Mouse (Mus musculus) liver, adult 2 months (tissue): Measurements from ENCODE around the gene Kat6b. TPM values are rescaled to one million over a fixed set of nuclear protein-coding genes. Genes with fewer than 3 reads are reported as not detected.

Source experiments
- DNase-seq: peaks from one replicate; pipeline ENCODE4 v3.0.0-alpha.2; 2011; ENCODE audit warnings: low read depth, low spot score; ENCODE audit errors: extremely low read depth
- H3K27ac ChIP-seq: fragments of 200-500 bp; replicated peaks from 2 replicates; pipeline ENCODE4 v1.5.1; 2012; ENCODE audit warnings: low read depth, mild to moderate bottlenecking, control low read depth, inconsistent platforms, low read length; ENCODE audit not compliant: insufficient read depth
- H3K27me3 ChIP-seq: fragments of 200-500 bp; 2 replicates; pipeline ENCODE4 v1.6.1; 2012; ENCODE audit warnings: mild to moderate bottlenecking, moderate library complexity, low read length, inconsistent platforms; ENCODE audit not compliant: control insufficient read depth, insufficient read depth
- H3K36me3 ChIP-seq: fragments of 200-500 bp; 2 replicates; pipeline ENCODE4 v1.6.1; 2012; ENCODE audit warnings: low read length, inconsistent platforms; ENCODE audit not compliant: control insufficient read depth, insufficient read depth
- H3K4me1 ChIP-seq: fragments of 200-500 bp; 2 replicates; pipeline ENCODE4 v1.6.1; 2011; ENCODE audit warnings: low read length; ENCODE audit not compliant: control insufficient read depth, insufficient read depth
- H3K4me3 ChIP-seq: fragments of 200-500 bp; 2 replicates; pipeline ENCODE4 v1.5.1; 2011; ENCODE audit warnings: low read depth, mild to moderate bottlenecking, control low read depth, low read length, moderate library complexity; ENCODE audit not compliant: insufficient read depth
- H3K79me2 ChIP-seq: fragments of 200-500 bp; 2 replicates; pipeline ENCODE4 v1.6.1; 2012; ENCODE audit warnings: inconsistent platforms, mild to moderate bottlenecking, low read length, moderate library complexity; ENCODE audit not compliant: control insufficient read depth, insufficient read depth
- H3K9ac ChIP-seq: fragments of 200-500 bp; 2 replicates; pipeline ENCODE4 v1.6.1; 2012; ENCODE audit warnings: low read depth, mild to moderate bottlenecking, control low read depth, inconsistent platforms, low read length
- CTCF ChIP-seq: fragments of 200-500 bp; IDR thresholded peaks from 2 replicates; pipeline ENCODE4 v1.5.1; 2011; ENCODE audit warnings: low read depth, low read length, control low read depth
- POLR2A ChIP-seq: fragments of 200-500 bp; IDR thresholded peaks from 2 replicates; pipeline ENCODE4 v1.6.1; 2011; ENCODE audit warnings: low read length, control low read depth; ENCODE audit not compliant: insufficient read depth; ENCODE audit errors: extremely low read depth
- WGBS: fragments of 180-500 bp; shearing (Covaris S2); methylation state at CpG from one replicate; pipeline ENCODE4 v1.1.7; 2018; 5-methylcytosine and 5-hydroxymethylcytosine counted together
- polyA plus RNA-seq: library from polyadenylated mRNA; depleted of rRNA; stranded (reverse); fragments of >200 nt; gene quantifications from 2 replicates; pipeline ENCODE4 v1.2.3, GENCODE M21; 2012; rRNA removed
- total RNA-seq: library from RNA; depleted of rRNA; stranded (reverse); fragments of >200 nt; gene quantifications from 2 replicates; pipeline ENCODE4 v1.2.3, GENCODE M21; 2014; rRNA removed

Gene Kat6b
- total and polyA plus RNA-seq, 2 experiments = 3.2 to 5.3 TPM

- peaks cover 2% of the 10 kb centered on the region; the same call in 1 of the 2 replicates for H3K4me1 ChIP-seq
- H3K79me2 ChIP-seq = no peaks in the 10 kb centered on the region
- no peak overlapping the region for H3K4me3 ChIP-seq
- H3K27ac ChIP-seq = no peak overlapping the region
- no peak overlapping the region for H3K9ac ChIP-seq
- H3K36me3 ChIP-seq = no peaks in the 10 kb centered on the region
- no peaks in the 10 kb centered on the region for H3K27me3 ChIP-seq
- no peak for TF ChIP-seq POLR2A
- no peak for TF ChIP-seq CTCF
- 23% methylated on average over 17 of the region's 17 CpGs for whole genome bisulfite sequencing
- DNase-seq = peak; percentile 17
Measured at GRCm38 (mm10) chr14:21719646-21720383, 238.6 kb downstream of the Kat6b start.

- Histone ChIP-seq H3K36me3 (no peaks in the 10 kb centered on the region), H3K9ac (no peak overlapping the region), H3K79me2 (no peaks in the 10 kb centered on the region), H3K4me3 (no peak overlapping the region), H3K27me3 (no peaks in the 10 kb centered on the region), H3K27ac (no peak overlapping the region), H3K4me1 (peaks cover 2% of the 10 kb centered on the region; the same call in 1 of the 2 replicates)
- WGBS = 70% methylated on average over 4 of the region's 4 CpGs
- TF ChIP-seq POLR2A = no peak
- TF ChIP-seq CTCF = no peak
- DNase-seq = no peak
Measured at GRCm38 (mm10) chr14:21720430-21721205, 239.4 kb downstream of the Kat6b start.

Other genes starting within 250 kb of the Kat6b start
- gene Dupd1, start 233.1 kb downstream of the Kat6b start, total RNA-seq = not detected in 2 replicates
- gene Dupd1, start 233.1 kb downstream of the Kat6b start, polyA plus RNA-seq = not detected in 2 replicates